Mouse (Mus musculus) left cerebral cortex, postnatal 25 days (tissue): ENCODE data around the gene Gadd45gip1. TPM values are rescaled to one million over a fixed set of nuclear protein-coding genes. Genes with fewer than 3 reads are reported as not detected.
"Not testable (repeated sequence)": the region's sequence is repeated elsewhere in the genome, so short reads cannot be mapped to it uniquely, and the experiment has no call there.

Experiments
- DNase-seq, 2 experiments: peaks; one replicate each; pipeline ENCODE4 v3.0.0; 2022; ENCODE audit warnings: low spot score in 2 of 2, mixed read lengths in 1 of 2
- intact Hi-C: fragments of 180-260 bp; cut with DNase I; formaldehyde crosslinking; loops from one replicate; pipeline ENCODE4 v1.15.1; 2025
- total RNA-seq, 2 experiments: library from RNA; stranded (reverse); gene quantifications; 2 replicates each; pipeline ENCODE4 v1.2.3; 2021

Gadd45gip1 gene
- total RNA-seq, 2 experiments from 2014 or later, result 23.4 to 24.7 TPM

DNA sequence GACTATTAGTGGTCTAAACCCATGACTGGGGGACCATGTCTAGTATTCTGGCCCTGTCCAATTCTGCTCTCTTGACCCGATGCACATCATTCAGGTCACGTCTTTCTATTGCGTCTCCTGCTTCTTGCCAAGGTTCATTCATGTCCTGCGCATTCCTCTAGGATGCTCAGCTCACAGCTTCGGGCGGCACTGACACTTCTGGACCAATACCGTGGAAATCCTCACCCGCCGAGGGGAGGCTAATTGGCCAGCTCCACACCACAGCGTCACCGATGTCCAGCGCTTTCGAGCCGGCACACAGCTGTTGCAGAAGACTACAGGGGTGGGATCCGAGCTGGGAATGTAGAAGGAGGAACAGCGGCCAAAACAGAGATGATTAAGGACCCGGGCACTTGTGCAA lies 15.2 kb upstream of the Gadd45gip1 start:
- intact Hi-C loops, result no loop called here
- no peak for DNase-seq

DNA sequence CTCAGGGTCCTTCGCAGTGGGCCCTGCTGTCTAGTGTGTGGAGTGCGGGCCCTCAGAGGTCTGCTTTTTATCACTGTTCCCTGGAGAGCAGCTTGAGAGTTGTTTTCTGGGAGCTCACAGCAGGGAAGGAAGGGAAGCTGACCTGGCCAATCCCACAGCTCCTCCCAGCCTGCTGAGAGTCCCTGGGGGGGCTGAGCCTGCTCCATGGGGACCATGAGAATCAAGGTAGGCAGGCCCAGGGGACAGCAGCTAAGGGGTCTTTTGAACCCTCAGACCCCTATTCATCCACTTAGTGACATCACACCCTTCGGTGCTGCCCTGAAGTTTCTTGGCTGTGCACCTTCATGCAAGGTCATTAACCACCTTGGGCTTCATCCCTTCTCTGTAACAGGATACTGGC lies 8.6 kb upstream of the Gadd45gip1 start, which contains the start of gene Dand5:
Gene Dand5, minus strand, starts transcription at position 101 of the 400 bp plus-strand sequence.
- DNase-seq, result no peak
- intact Hi-C loops, result no loop called here

DNA sequence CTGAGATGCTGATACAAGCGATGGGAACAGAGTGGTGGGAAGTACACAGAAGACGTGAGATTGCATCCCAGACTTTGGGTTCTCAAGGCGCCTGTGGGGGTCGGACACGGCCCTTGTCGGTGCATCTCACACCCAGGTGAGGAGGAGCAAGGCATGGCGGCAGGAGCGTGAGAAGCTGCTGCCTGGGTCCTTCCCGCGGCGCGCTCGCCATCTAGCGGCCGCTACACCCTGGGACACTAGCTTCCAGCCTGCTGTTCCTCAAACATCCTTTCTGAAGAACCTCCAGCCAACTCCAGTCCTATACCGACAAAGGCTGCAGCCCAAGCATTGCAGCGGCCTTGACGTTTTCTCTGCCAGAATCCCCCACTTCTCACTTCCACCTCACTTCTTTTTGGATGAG lies 7.7 kb upstream of the Gadd45gip1 start:
- intact Hi-C loops, result no loop called here

DNA sequence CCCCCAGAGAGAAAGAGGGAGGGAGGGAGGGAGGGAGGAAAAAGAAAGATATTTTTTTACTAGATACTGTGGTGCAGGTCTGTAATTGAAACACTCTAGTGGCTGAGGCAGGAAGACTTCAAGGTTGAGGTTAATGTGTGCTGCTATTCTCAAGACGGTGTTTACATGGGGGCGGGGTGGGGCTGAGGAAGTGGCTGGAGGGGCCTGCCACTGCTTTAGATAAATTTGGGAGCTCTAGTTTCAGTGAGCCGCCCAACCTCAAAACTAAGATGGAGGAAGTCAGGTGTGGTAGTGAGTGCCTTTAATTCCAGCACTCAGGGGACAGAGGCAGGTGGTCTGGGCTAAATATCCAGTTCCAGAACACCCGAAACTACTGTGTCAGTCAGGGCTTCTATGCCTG lies 5.7 kb upstream of the Gadd45gip1 start:
- intact Hi-C loops, result no loop called here
- DNase-seq, result no peak

More for the DNA sequence above, 7.7 kb upstream of the Gadd45gip1 start:
- DNase-seq, result peak; percentile 62 to 79

DNA sequence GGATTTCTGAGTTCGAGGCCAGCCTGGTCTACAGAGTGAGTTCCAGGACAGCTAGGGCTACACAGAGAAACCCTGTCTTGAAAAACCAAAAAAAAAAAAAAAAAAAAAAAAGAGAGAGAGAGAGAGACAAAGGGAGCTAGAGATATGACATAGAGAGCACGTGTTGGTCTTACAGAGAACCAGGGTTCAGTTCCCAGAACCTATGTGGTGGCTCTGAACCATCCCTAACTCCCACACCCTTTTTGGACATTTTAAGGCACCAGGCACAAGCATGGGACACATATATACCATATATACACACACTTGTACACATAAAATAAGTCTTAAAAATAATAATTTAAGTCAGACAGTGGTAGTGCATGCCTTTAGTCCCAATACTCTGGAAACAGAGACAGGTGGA lies 4.8 kb upstream of the Gadd45gip1 start:
- intact Hi-C loops, DNase-seq: not testable (repeated sequence)

DNA sequence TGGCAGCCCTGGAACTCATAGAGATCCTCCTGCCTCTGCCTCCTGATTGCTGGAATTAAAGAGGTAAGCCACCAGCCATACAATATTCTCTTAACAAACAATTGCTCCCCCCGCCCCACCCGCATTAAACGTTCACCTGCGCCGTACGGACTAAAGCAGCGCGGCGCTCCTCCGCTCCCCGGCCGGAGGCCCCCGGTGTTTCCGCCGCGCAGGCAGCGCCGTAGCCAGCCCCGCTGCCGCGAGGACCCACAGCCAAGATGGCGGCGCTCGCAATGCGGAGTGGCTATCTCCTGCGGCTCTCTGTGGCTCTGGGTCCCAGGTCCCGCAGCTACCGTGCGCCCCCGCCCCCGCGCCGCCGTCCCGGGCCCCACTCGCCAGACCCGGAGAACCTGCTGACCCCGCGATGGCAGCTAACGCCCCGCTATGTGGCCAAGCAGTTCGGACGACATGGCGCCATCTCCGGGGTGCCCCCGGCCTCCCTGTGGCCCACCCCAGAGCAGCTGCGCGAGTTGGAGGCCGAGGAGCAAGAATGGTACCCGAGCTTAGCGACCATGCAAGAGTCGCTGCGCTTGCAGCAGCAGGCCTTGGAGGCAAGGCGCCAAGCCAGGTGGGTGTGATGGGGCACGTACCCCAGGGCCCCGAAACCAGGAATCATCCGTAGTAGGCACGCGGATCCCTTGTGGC lies 854 bp downstream of the Gadd45gip1 start:
- intact Hi-C loops, result no loop called here
- peak; percentile 80 to 83 for DNase-seq

DNA sequence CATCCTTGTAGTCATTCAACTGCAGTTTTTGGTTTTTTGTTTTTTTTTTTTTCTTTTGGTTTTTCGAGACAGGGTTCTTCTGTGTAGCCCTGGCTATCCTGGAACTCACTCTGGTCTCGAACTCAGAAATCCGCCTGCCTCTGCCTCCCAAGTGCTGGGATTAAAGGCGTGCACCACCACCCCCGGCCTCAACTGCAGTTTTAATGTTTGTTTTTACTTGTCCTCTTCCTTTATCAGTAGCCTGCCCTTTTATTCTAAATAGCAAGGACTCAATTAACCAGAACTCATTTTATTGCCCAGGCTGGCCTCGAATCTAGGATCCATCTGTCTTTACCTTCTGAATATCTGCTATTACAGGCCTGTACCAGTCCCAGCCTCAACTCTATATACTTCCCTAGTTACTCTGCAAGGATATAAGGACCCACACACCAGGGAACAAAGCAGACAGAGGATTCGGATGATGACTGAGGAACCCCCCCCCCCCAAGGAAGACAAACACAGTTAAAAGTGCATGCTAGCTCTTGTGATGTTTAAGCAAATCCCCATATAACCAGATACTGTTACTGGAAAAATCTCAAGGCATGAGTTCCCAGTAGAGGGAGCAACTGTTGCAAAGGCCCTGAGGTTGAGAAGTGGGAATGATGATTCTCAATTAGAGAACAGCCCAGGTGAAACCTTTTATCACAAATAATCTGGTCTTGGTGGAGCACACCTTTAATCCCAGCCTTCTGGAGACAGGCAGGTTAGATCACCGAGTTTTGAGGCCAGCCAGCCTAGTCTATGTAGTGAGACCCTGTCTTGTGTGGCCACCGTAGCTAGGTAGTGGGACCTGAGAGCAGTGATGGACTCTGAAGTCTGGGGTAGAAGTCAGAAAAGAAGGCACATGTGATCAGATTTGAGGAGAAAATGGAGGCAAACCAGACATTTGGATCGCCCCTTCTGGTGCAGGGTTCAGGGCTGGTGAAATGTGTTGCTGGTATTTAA lies 1.7 kb downstream of the Gadd45gip1 start:
- intact Hi-C loops, result no loop called here
- no peak for DNase-seq

DNA sequence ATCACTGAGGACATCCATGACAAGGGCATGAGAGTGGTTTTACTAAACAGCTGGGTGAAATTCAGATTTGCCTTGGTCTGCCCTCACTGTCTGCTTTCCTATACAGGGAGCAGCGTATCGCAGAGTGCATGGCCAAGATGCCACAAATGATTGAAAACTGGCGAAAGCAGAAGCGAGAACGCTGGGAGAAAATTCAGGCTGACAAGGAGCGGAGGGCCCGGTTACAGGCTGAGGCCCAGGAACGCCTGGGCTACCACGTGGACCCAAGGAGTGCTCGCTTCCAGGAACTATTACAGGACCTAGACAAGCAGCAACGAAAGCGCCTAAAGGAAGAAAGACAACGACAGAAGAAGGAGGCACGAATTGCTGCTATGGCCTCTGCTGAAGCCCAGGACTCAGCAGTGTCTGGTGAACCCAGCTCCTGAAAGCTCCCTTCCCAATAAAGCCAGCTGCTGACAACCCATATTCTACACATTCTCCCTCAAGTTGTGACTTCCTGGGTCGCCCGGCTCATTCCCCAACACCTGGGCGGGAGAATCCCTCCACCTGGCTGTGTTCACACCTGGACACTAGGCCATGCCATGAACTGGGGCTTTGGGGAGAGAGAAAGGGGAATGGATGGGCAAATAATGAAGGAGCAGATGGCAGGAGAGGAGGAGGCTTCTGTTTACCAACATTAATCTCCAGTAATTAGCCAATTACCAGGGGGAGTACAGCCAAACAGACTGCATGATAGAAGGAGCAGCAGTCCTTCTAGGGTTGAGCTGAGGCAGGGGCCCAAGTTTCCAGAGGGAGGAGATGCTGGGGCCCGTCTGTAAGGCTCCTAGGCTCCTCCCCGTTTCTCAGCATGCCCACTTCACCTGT lies 2.9 kb downstream of the Gadd45gip1 start:
- intact Hi-C loops, result no loop called here
- DNase-seq, result no peak

DNA sequence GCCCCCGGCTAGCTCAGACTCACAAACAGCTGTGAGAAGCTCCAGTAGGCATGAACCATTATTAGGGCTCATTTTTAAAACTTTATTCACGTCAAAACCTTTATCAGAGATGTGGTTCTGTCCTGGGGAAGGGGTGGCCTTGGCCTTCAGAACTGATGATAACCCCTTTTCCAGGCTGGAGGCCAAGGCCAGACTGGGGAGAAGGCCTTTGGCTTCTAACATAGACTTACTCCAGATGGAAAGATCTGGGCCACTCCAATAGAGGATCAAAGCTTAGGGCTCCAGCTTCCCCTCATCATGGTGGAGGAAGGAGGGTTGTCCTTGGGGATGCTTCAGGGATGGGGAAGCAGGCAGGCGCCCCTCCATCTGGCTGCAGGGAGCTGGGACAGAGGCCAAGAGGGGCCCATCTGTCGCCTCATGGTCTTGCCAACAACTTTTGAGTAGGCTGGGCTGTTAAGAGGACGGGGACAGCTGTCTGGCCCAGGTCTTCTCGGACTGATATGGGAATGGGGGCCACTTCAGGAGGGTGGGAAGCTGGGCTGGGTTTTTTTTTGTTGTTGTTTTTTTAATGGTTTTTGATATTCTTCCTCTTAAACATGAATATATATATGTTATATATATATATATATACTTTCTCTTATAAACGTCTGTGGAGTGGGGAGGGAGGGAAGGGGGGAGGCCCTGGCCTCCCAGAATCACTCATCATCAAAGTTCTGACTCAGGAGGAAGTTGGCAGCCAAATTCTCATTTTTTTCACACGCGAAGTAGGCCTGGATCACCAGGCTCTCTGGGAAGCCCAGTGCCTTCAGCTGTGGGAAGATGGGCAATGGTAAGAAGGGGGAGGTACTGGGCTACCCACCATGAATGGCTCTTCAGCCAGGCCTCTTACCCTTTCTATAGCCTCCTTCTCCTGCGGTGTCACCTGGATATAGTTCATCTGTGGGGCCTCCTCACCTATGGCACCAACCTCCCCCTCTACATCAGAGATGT lies 3.8 kb downstream of the Gadd45gip1 start:
- peak in 1 of 2 experiments; percentile 92 for DNase-seq
- intact Hi-C loops, result no loop called here

DNA sequence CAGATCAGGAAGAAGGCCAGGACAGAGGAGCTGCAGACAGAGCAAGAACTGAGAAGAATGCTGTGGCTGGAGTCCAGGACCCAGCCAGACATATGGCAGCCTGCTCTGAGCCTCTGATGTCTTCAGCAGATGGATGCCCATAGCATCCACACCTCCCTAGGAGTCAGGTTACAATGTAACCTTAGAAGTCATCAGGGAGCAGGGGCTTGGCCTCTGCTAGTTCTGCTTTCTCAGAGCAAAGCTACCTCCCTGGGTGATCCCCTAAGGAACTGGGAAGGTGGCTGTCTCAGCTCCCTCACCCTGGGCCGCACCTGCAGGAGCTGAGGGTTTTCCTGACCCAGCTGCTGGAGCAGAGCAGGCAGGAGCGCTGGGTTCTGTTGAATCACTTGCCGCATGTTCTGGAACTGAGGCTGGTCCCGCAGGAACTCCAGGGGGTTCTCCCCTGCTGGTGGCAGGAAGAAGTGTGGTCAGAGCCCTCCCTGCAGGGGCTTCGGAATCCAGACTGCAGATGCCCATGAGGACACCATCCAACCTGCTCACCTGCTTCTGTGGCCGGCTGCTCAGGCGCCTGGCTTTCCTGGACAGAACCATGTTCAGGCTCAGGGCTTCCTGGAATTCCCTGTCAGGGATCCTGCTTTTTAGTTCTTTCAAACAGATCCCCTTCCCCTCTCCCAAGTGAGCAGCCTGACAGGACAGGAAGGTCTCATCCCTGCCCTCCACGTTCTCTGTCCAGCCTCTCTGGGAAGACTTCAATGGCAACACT lies 6.0 kb downstream of the Gadd45gip1 start:
- no peak for DNase-seq
- intact Hi-C loops, result no loop called here

DNA sequence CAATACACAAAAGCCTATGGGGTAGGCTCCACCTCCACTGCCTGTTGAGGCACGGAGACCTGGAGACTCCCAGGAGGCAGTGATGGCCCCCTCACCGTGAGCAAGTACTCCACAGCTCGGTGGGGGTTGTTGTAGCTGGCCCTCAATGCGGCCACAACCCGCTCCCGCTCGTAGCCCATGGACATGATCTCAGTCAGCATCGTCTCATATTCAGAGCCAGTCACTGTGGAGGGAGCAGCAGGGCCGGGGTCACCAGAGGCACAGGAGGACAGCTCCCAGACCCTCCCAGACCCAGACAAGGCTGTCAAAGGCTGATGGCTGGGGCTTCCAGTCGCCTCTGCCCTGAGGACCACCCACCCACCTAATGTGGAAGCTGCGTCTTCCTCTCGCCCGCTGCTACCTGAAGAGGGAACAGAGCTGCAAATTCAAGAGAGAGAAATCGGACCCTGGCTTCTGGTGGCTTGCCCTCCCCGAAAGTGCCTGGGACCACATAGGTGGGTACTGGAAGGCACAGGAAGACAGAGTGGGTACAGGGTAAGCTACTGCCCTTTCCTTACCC lies 6.7 kb downstream of the Gadd45gip1 start:
- DNase-seq, result no peak
- intact Hi-C loops, result no loop called here

DNA sequence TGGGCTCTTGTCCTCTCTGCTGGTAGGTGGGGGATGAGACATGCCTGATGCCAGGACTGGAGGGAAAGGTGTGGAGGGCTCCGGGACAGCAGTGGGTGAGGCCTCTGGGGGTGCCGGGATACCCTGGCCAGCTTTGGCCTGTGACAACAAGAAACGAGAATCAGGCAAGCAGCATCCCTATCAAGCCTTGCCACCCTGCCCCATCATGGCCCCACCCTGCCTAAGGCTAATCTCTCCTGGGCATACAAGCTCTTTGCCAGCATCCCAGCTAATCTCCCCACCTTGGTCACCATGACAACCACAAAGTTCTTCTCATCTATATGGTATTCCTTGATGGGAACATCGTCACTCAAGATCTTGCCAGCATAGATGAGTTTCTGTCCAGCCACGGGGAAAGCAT lies 7.2 kb downstream of the Gadd45gip1 start:
- no peak for DNase-seq
- intact Hi-C loops, result no loop called here

DNA sequence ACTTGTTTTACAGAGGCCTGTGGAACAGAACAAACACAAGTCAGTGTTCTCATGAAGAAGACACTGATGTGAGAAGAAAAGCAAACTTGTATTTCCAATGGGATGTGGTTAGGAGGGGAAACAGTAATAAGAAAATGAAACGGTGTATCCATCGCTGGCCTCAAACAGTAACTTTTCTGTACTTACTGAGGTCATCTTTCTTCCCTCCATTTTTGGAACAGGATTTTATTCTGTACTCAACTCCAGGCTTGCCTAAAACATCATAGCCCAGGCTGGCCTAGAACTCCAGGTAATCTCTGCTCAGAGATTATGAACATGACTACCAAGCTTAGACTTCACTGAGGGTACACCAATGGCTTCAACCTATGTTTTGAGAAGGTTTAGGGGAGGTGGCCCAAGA lies 8.1 kb downstream of the Gadd45gip1 start:
- DNase-seq, result no peak
- intact Hi-C loops, result no loop called here

DNA sequence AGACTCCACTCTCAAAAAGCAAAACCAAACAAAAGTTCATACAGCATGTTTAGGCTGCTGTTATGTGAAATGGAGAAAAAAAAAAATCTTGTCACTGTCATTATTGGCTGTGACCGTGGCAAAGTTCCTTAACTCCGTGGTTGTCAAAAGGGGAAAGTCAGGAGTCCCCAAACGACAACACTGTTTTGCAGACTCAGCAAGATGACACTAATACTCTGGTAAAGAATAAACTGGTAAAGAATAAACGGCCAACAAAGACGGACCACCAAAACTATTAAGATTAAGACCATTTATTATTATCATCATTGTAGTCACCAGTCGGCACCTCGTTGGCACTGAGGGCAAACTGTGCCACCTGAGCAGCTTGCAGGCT lies 8.5 kb downstream of the Gadd45gip1 start:
- intact Hi-C loops, result no loop called here

DNA sequence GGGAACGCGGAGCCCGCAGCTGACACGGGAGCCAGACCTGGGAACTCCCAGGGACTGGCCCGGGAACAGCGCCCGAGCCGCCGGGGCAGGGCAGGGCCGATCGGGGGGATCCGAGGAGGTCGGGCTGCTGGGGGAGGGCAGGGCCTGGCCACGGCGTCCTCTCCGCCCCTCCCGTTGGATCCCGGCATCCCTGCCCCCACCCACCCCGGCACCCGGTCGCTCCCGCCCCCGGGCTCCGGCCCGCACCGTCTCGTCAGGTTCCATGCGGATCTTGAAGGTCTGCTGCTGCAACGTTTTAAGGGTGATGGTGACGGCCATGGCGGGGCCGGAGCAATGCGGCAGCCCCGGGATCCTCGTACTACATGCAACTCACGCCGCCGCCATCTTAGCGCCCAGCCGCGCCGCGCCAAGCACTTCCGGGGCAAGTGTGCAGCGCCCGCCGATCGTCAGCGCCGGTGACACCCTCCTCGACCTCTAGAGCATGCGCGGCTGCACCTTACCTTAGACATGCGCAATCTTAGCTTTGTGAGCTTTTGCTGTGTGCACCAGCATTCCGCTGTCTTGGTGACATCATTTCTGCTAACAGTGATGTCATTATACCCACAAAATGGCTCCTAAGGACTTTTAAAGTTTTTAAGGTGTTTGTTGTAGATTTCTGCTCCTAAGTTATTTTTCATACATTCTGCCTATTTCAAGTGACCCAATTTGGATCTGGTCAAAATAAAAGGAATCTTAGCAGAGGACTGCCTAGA lies 9.1 kb downstream of the Gadd45gip1 start, which contains the start of gene Rad23a:
Gene Rad23a, minus strand, starts transcription at position 418 of the 752 bp plus-strand sequence.
- intact Hi-C loops, result no loop called here
- peak; percentile 92 to 96 for DNase-seq

More for the DNA sequence above, 8.5 kb downstream of the Gadd45gip1 start:
- no peak for DNase-seq

DNA sequence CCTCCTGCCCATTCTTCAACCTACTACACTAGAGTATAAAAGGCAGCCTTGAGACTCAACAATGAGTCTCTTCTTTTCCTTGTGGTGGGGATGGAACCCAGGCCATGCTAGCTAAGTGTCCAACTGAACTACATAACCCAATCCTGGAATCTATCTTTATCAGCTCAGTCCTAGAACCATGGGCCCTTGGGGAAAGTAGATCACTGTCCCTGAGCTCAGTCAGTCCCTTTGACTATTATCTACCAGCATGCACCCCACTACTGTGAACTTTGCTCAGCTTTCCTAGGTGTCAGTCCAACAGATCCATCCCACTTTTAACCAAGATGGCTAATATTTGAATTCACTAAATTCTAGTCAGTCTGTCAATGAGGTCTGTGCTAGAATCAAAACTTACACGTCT lies 10.2 kb downstream of the Gadd45gip1 start:
- intact Hi-C loops, result no loop called here

More for the DNA sequence above, 10.2 kb downstream of the Gadd45gip1 start:
- no peak for DNase-seq
